Mouse (Mus musculus) myocyte (in vitro differentiated cells): ENCODE data around the gene Dglucy.

ENCODE experiments used
- CEBPB ChIP-seq: IDR thresholded peaks from 2 replicates; pipeline ENCODE4 v1.6.1; 2011; ENCODE audit warnings: mild to moderate bottlenecking, moderate library complexity; ENCODE audit not compliant: poor library complexity, insufficient read depth, severe bottlenecking
- E2F4 ChIP-seq: IDR thresholded peaks from one replicate; pipeline ENCODE4 v1.6.1; 2011; ENCODE audit warnings: mild to moderate bottlenecking, control low read depth, moderate library complexity; ENCODE audit not compliant: insufficient read depth
- MAX ChIP-seq: IDR thresholded peaks from one replicate; pipeline ENCODE4 v1.6.1; 2011; ENCODE audit warnings: low read depth, mild to moderate bottlenecking, control low read depth
- MYOD1 ChIP-seq, 3 experiments: IDR thresholded peaks; one replicate each; pipeline ENCODE4 v1.6.1; 2011; ENCODE audit warnings: control low read depth in 2 of 3, low read depth in 2 of 3, mild to moderate bottlenecking in 2 of 3, moderate library complexity in 1 of 3; ENCODE audit not compliant: insufficient read length in 2 of 3, control insufficient read depth in 1 of 3
- MYOG ChIP-seq, 3 experiments: IDR thresholded peaks; one replicate each; pipeline ENCODE4 v1.6.1; 2011; ENCODE audit warnings: control low read depth in 2 of 3, low read depth in 2 of 3, mild to moderate bottlenecking in 2 of 3; ENCODE audit not compliant: insufficient read length in 2 of 3, control insufficient read depth in 1 of 3, insufficient read depth in 1 of 3
- POLR2A ChIP-seq: IDR thresholded peaks from one replicate; pipeline ENCODE4 v1.6.1; 2011; ENCODE audit warnings: low read depth, mild to moderate bottlenecking, control low read depth, moderate library complexity; ENCODE audit not compliant: insufficient read length
- POLR2AphosphoS2 ChIP-seq: IDR thresholded peaks from one replicate; pipeline ENCODE4 v1.6.1; 2011; ENCODE audit warnings: low read depth, control low read depth; ENCODE audit not compliant: insufficient read length
- REST ChIP-seq: IDR thresholded peaks from one replicate; pipeline ENCODE4 v1.6.1; 2011; ENCODE audit warnings: mild to moderate bottlenecking, control low read depth, moderate library complexity; ENCODE audit not compliant: insufficient read depth, insufficient read length
- SRF ChIP-seq: IDR thresholded peaks from one replicate; pipeline ENCODE4 v1.6.1; 2011; ENCODE audit warnings: low read depth; ENCODE audit not compliant: control insufficient read depth, insufficient read length
- TCF12 ChIP-seq: IDR thresholded peaks from one replicate; pipeline ENCODE4 v1.6.1; 2011; ENCODE audit warnings: mild to moderate bottlenecking, control low read depth; ENCODE audit not compliant: poor library complexity, insufficient read depth, severe bottlenecking
- USF1 ChIP-seq: IDR thresholded peaks from one replicate; pipeline ENCODE4 v1.6.1; 2011; ENCODE audit warnings: low read depth, mild to moderate bottlenecking, control low read depth, moderate library complexity

- TF ChIP-seq REST = no peak
- no peak for TF ChIP-seq POLR2A
- no peak for TF ChIP-seq USF1
- TF ChIP-seq TCF12 = no peak
- TF ChIP-seq MAX = no peak
- no peak for TF ChIP-seq CEBPB
- TF ChIP-seq SRF = no peak
- no peak for TF ChIP-seq E2F4
- no peak for TF ChIP-seq MYOD1 (IDR thresholded peaks at IDR 0.05; ENCODE audit: control insufficient read depth in 1 of 3, insufficient read length in 2 of 3, low read depth in 2 of 3)
- TF ChIP-seq MYOG (IDR thresholded peaks at IDR 0.05; ENCODE audit: control insufficient read depth in 1 of 3, insufficient read depth in 1 of 3, insufficient read length in 2 of 3, low read depth in 2 of 3) = no peak
- TF ChIP-seq POLR2AphosphoS2 = no peak
Observed at GRCm38 (mm10) chr12:100883168-100883567, 104.3 kb downstream of the Dglucy start.
